Mouse (Mus musculus) left cerebral cortex, adult 18-20 months (tissue): Measurements from ENCODE around the gene Zfp503. TPM values are rescaled to one million over a fixed set of nuclear protein-coding genes. Genes with fewer than 3 reads are reported as not detected.

ENCODE experiments used
- DNase-seq, 2 experiments: peaks; one replicate each; pipeline ENCODE4 v3.0.0; 2021 to 2022; ENCODE audit warnings: low spot score in 2 of 2, mixed read lengths in 1 of 2
- long read RNA-seq, 2 experiments: library from polyadenylated mRNA; stranded (forward); transcript quantifications; one replicate each; pipeline ENCODE4 v2.0.0; 2021
- total RNA-seq, 2 experiments: library from RNA; stranded (reverse); gene quantifications; 2 replicates each; pipeline ENCODE4 v1.2.3; 2021

The Zfp503 gene
- total RNA-seq = 1 to 10 TPM; 3.9 to 4.5 TPM
- long read RNA-seq, experiment 1, partial matches to known transcripts = 3 of 3 reads
- long read RNA-seq, experiment 1, other reads (novel, unspliced or antisense) = 0 of 3 reads
- long read RNA-seq, experiment 2, partial matches to known transcripts = 1 of 1 reads
- long read RNA-seq, experiment 2, other reads (novel, unspliced or antisense) = 0 of 1 reads

DNA sequence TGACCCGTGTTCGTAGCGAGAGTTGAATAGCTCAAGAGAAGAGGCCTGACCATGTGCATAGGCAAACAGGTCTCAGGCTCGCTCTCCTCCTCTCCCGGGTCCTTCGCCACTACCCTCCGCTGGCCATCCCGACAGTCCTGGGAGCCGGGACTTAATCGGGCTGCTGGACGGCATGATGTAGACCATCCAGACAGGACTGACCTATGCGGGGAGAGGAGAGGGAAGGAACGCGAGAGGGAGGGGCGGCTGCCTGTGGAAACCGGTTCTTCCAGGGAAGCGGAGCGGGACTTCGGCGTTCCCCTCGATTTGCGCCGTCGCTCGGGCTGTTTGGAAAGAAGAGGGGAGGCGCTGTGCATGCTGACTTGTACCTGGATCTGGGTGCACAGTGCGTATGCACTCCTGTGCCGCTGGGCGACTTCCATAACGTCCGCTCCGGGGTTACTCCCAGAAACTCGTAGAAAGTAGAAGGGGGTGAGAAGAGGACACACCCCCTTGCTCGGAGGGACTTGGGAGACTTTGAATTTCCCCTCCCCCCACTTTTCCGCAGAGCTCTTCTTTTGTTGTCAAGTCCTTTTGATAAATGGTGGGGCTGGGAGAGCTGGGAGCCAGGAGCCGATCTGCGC lies at the start of gene Zfp503:
TSS of gene Zfp503 (minus strand) at position 311 of the 623 bp plus-strand sequence.
- DNase-seq = peak in 1 of 2 experiments; percentile 8

DNA sequence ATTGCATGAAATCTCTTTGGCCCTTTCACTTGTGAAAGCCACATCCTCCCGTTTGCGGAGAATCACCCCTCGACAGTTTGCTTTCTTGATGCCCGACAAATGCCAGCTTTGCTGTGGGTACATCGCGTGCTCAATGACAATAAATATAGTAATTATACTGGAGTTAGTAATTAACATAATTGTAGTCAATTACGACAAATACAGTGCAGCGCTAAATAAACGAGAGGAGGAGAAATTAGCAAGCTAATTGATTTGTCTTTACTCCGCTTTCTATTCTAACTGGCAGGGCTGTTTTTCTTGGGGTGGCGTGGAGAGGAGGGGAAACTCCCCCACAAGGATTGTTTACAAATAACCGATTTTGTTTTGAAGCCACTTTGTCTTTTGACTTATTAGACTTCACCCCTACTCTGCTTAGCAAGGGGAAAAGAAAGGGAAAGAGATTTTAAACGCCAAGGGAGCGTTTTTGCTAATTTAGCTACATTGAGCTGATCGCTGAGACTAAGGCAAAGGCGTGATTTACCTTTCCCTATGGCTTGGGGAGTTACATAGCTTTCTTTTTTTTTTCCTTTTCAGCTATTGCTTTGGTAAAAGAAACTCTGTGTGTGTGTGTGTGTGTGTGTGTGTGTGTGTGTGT lies 48.2 kb upstream of the Zfp503 start:
- DNase-seq = no peak

DNA sequence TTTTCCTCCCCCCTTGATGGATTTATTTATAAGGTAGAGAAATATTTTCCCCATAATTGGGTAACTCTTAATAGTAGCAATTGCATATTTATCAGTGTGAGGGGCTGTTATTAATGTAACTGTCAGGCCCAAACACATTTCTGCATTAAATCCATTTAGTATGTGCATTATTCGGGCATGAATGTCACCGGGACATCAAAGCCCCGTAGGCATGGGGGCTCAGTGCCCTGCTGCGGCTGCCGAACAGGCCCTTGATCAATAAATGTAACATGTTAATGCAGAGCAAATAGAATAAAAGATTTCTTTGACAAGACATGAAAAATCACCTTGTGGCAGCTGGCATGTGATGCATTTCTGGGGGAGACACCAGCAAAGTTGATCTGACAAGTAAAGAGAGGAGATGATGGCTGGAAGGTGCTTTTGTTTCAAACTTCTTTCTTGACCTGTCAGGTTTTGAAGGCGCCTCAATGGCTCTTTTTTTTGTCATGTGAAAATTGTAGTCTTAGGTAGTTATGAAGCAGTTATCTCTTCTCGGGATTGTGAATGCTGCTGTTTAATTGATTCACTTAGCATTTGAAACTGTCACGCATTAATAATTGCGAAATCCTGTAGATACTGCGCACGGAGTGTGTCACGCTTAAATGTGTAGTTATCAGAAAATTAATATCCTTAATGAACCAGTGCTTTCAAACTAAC lies 47.5 kb upstream of the Zfp503 start:
- no peak for DNase-seq

DNA sequence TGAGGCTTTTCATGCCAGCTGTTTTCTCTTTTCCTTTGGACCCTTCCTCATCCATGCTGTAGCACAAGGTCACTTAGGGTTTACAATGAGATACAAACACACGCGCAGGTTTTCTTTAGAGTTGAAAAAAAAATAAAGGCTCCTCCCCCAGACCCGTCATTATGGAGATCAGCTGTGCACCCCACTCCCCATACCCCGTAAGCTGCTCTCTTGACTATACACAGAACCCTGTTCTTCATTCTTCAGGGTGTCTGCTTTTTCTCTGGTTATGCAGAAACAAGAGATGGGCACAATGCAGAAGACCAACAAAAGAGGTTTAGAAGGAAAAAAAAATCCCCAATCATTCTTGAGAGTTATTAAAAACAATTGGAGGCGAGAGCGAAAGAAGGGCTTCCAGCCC lies 46.9 kb upstream of the Zfp503 start:
- no peak for DNase-seq

DNA sequence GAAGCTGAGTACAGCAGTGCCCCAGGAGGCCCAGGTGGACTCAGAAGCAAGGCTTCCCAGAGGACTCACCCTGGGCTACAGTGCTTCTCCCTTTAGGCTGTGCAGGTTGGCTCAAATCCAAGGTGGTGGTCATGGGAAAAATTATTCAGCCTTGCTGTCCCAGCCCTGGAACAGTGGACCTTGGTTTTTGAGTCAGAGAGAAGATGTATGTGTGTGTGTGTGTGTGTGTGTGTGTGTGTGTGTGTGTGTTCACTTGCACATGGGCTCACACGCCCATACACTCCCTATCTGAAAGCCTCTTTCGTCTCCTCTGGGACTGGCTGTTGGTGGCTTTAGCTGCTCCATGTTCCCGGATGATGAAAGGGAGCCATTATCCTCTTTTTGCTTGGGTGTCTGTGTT lies 46.5 kb upstream of the Zfp503 start:
- no peak for DNase-seq

DNA sequence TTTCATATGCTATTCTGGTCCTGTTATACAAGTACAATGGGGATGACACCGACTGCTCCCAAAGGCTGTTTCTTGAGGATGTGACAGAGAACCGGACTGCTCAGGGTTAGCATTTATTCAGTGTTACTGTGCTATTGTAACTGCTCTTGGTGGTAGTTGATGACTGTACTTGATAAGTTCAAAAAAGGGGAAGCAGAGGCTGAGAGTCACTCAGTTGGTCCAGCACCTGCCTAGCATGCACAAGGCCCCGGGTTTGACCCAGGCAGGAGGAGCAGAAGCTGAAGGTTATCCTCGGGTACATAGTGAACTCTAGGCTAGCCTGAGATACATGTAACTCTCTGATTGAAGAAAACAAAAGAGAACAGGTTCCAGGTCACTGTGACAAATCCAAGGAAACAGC lies 34.1 kb upstream of the Zfp503 start:
- DNase-seq = no peak

DNA sequence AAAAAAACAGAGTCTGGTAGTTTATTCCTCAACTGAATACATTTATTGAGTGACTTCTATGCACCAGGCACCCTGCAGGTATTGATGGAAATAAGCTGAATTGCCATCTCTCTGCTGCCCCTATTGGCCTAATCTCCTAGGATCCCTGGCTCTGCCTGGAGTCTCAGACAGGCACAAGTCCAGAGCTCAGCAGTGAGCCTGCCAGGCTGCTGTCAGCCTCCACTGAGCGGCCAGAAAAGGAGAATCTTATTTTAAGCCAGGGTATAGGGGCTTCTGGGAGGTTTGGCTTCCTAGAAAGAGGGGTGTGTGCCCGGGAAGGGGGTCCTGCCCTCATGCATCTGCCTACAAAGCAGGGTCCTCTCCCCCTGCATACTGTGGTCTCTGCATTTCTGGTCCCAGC lies 31.5 kb upstream of the Zfp503 start:
- DNase-seq = peak; percentile 9 to 14

DNA sequence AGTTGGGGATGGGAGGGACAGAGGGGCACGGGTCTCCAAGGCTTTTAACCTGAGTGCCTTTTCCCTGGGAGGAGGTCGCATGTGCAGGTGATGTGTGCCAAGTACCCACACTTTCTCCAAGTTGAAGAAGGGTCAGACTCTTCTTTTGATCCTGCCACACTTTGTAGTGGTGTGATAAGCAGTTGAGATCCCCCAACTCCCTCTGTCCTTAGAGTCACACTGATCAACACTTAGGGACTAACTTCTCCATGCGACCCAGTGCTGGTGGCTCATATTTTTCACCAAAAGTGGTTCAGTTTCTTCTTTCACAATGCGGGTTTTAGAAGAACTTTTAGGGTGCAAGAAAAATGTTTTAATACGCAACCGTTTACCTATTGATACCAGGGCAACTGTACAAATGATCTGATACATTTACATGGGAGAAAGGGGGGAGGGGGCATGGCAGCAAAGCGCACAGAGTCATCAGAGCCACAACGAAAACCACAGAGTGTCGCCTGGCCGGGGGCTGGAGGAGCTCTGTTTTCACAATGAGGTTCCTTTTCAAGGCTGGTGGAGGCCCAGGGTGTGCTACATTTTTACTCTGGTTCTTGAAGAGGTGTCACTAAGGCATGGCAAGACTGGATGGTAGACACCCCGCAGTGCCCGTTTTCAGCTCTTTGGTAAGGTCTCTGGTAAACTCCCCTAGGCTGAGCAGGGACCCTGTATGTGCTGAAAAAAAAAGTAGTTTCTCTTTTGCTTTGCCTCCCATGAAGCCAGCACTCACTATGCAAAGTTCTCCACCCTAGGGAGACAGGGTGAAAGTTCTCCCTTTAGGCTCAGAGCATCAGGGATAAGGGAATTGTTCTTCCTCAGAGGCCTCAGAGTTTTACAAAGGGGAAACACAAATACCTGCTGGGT lies 30.8 kb upstream of the Zfp503 start:
- no peak for DNase-seq

DNA sequence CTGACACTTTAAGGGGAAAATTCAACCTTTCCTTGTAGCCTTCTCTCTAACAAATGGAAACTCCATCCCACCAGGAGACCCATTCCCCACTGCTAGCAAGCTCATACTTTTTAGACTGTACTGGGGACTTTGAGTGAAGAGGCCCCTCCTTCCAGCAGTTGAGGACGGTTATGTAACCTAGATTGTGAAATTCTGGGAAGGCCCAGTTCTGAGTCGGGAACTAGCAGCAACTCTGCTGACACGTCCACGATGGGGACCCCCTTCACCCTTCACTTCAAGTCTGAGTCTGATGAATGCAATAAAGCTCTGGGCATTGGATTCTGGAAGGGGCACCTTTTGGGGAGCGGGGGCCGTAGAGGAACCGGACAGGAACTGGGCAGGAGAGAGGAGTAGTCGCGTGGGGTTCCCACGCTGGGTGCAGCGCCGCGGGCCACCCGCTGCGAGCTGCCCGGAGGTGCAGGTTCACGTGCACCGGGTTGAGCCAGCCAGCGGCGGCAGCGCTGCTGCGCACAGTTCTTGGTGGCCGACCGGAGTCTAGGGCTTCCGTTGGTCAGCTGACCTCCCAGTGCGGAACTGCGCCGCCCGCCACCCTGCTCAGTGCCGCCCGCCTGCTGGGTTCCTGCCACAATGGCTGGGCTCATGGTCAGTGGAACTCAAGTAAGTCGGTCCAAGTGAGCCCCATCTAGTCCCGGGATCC lies 30.0 kb upstream of the Zfp503 start, which contains the start of gene Lrmda:
TSS of gene Lrmda (plus strand) at position 461 of the 697 bp plus-strand sequence.
- DNase-seq = peak; percentile 41 to 42

DNA sequence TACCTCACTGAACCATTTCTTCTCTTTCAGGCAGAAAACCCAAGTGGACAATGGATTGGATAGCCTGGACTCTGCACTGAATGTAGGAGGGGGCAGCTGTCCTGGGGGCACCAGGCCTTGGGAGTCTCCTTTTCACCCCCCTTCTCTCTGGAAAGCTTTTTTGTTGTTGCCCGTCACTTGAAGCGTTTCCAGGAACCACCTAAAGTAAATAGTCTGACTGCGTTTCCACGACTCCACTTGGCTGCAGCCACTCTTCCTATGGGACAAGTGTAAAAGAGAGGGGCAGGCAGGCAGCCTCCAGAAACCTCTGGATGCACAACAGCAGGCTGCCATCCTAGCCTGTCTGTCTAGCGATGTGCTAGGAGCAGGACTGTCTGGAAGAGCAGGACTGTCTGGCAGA lies 27.6 kb upstream of the Zfp503 start:
- no peak for DNase-seq

DNA sequence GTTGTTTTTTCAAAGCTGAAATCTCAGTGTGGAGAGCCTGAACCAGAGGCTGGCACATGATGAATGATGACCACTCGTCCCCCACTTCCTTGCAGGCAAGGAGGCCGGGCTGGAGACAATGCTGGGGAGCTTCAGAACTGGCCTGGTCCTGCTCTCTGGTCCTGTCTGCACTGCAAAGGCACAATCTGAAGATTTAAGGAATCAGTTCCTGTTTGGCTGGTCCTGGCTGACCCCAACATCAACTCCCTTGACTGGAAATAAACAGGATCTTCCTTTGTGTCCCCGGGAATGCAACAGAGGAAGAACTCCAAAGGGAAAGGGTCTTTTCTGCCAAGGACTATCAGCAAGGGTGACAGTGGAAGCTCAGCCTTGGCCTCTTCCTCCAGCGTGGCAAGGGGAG lies 25.4 kb upstream of the Zfp503 start:
- DNase-seq = no peak

DNA sequence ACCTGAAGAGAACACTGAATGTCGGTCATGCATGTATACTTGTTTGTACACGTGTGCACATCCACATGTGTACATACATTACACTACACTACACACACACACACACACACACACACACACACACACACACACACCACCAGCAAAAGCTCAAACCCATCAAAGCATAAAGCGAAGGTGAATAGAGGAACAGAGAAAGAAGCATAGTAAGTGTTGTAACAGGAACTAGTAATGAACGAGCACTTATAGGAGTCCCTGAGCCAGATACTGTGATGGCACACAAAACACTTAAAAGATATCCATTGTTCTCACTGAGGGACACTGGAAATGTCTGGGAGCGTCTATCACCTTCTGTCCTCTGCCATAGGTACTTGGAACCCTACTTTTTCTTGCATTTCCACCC lies 24.9 kb upstream of the Zfp503 start:
- no peak for DNase-seq

DNA sequence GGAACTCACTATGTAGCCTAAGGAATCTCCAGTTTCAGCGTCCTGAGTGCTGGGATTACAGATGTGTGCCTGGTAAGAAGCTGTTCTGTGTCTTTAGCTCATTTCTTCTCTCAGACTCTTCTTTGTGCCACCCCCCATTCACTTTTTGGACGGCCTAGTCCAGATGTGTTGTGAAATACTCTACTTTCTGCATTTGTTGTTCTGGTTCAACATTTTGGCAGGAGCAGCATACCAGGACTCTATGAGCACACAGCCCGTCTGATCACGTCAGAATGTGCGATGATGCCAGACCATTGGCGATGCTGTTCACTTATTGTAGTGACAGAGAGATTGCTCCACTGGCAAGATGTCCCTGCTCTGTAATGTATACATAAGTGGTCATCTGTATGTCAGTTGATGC lies 17.6 kb upstream of the Zfp503 start:
- no peak for DNase-seq

DNA sequence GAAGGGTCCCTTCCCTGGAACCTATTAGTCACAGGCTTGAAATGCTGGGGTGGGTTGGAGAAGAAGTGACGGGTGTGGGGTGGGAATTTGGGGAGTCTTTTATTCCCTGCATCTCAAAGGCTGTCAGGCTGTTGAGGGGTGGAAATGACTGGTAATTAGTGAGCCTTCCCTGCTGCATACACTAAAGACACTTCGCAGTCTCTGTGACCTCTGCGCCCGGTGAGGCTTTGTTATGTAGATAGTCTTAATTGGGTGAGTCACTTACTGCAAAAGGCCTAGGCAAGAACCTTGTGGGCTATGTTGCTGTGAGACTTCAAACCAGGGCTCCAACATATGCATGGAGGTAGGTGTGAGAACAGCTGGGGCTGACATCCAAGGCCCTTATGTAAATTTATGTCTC lies 15.5 kb upstream of the Zfp503 start:
- no peak for DNase-seq

DNA sequence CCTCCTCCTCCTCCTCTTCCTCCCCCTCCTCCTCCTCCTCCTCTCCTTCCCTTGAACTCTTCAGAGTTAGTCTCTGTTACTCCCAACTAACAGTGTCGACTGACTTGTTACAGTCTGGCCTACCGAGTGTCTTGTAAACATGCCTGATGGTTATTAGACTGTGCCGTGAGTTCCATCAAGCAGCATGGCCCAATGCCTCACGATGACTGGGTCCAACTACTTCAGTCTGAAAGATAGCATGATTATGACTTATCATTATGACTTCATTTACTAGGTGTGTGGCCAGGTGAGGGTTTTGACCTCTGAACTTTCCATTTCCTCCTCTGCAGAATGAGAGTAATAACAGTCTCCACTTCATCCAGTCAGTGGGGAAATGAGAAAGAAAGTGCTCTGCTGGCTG lies 14.2 kb upstream of the Zfp503 start:
- no peak for DNase-seq

DNA sequence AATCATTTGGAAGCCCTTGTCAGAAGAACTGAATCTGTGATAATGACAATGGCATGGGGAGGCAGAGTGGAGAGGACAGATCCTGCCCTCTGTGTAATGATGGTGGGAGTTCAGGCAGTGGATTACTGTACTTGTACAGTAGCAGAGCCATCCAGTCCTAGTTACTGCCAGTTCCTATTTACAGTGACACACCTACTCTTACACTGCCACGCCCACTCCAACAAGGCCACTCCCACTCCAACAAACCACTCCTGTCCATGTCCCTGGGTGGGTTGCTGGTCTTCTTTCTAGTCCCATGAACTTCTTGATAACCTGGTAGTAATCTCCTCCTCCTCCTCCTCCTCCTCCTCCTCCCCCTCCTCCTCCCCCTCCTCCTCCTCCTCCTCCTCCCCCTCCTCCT lies 13.8 kb upstream of the Zfp503 start:
- DNase-seq = no peak

DNA sequence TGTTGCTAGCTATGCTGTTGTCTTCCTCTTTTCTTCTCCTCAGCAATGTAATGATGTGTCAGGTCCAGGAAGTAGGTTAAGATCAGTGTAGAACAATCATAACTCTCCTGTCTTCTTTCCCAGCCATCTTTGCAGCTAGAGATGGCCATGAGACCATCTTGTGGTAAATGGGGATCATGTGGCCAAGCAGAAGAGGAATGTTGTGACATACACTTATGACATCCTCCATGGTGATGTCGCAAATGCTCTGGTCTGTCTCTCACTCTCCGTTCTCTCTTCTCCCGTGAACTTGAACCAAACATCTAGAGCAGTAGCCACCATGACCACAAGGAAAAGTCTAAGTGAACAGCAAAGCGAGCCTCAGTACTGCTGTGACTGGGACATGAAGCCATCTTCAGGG lies 10.2 kb upstream of the Zfp503 start:
- no peak for DNase-seq

DNA sequence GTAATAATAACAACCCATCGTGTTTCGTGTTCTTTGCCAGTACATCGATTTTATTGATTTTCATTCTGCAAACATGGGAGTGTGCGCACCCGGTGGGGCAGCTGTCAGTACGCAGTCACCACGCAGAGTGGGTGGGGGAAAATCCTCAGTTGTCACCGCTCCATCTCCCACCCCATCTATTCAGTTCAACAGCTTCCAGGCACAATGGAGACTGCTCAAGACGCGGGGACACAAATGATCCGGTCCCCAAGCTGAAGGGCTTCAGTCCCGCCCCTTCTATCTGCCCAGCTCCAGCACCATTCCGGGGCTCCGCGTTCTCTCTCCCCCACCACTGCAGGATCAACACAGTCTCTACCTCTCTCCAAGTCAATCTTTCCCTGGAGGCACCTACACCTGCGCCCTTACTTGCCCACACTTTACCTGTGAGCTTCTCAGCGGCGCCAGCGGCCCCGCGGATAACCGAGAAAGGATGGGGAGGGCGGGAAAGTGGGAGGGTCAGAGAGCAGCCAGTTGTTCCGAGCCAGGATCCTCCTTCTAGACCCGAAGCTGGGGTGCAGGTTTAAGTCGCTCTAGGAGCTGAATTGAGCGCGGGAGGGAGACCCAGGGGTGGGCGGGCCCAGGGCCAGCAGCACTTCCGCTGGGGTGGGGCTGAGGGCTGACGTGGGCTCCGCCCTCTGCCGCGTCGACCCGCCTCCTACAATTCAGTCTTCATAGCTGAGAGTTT lies 5.8 kb upstream of the Zfp503 start:
- DNase-seq = no peak

DNA sequence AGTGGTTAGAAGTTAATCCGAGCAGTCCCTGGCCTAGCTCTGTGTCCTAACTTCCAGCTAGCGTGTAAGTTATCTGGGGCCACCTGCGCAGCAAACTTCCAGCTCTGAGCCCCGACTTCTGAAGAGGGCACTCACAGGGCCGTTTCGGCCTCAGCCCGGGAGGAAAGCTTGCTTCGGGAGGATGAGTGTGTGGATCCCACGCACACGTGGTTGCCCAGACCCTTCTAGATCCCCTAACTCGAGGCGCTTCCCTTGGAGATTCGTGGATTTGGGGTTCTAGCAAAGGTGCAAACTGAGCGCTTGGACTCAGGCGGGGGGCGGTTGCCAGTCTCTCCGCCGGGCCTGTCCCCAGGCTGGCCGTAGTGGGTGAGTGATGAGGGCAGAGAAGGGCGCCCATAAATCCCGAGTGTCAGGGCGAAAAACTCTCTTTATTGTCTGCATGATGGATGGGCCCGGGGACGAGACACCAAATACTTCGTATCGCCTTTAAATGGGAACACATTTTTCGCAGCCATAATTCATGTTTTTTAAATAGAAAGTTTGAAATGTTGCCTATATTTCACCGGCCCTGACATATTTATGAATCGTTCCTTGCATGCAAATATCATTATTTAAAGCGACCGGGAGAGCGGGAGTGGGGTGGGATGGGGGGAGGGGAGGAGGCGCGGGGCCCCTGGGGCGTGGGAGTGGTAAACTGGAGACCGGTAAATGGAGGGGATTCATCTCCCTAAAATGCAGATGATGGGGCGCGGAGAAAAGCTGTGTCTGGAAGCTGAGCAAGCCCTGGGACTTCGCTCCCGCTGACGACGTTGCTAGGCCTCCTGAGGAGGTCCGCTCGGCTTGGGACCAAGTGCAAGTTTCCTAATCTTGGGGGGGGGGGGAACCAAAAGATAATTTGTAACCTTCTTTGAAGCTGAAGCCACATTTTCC lies 4.9 kb upstream of the Zfp503 start:
- no peak for DNase-seq
